In genomic region chr3:130095160-130095781, GRCm38 (mm10) we compare ENCODE assay signal across 9 mouse cellular contexts. TPM values are rescaled to one million over a fixed set of nuclear protein-coding genes. Genes with fewer than 3 reads are reported as not detected.
DNase-seq lines count a peak whose midpoint lies in the region; ATAC-seq and TF ChIP-seq lines count a peak whose summit lies in the region.
"Had no signal": no experiment of that assay in that cellular context is flagged by ENCODE, and none has a peak within 500 bp of the region (broad histone marks: within the 10 kb centered on the region; RNA-seq: fewer than 3 reads in every experiment).

No protein-coding gene starts in this region.

- no peak overlapping the region for H3K27ac ChIP-seq in kidney, adult 2 months (ENCODE audit: insufficient read depth, low read depth, low read length)
- H3K27ac ChIP-seq in kidney, embryonic 14.5 days (ENCODE audit: low read depth, low read length) = no peak overlapping the region
- no peak overlapping the region for H3K27ac ChIP-seq in liver, postnatal 0 days (ENCODE audit: low read depth)
- H3K27ac ChIP-seq: limb, embryonic 15.5 days had no signal

- H3K4me3 ChIP-seq in kidney, adult 2 months (ENCODE audit: insufficient read depth, low read depth, low read length) = no peak overlapping the region
- no peak overlapping the region for H3K4me3 ChIP-seq in kidney, embryonic 14.5 days (ENCODE audit: low read length)
- no peak overlapping the region for H3K4me3 ChIP-seq in liver, postnatal 0 days (ENCODE audit: low read depth, low read length)
- H3K4me3 ChIP-seq: limb, embryonic 15.5 days had no signal

- H3K4me2 ChIP-seq in kidney, embryonic 14.5 days (replicated peaks; ENCODE audit: low read depth, low read length) = no peak overlapping the region
- no peak overlapping the region for H3K4me2 ChIP-seq in liver, postnatal 0 days (ENCODE audit: low read depth, low read length)
- H3K4me2 ChIP-seq: limb, embryonic 15.5 days had no signal

- H3K9ac ChIP-seq in kidney, embryonic 14.5 days (ENCODE audit: low read depth, low read length) = no peak overlapping the region
- H3K9ac ChIP-seq in liver, postnatal 0 days (replicated peaks) = no peak overlapping the region
- H3K9ac ChIP-seq: limb, embryonic 15.5 days had no signal

- no peaks in the 10 kb centered on the region for H3K27me3 ChIP-seq in kidney, adult 2 months (replicated peaks; ENCODE audit: control insufficient read depth, insufficient read depth, low read length)
- H3K27me3 ChIP-seq in kidney, embryonic 14.5 days (ENCODE audit: control insufficient read depth, insufficient read depth, low read length) = no peaks in the 10 kb centered on the region
- no peaks in the 10 kb centered on the region for H3K27me3 ChIP-seq in liver, postnatal 0 days (ENCODE audit: insufficient read depth, low read length)
- H3K27me3 ChIP-seq: limb, embryonic 15.5 days had no signal

- H3K4me1 ChIP-seq in kidney, adult 2 months (ENCODE audit: control insufficient read depth, insufficient read depth, low read length) = no peaks in the 10 kb centered on the region
- no peaks in the 10 kb centered on the region for H3K4me1 ChIP-seq in kidney, embryonic 14.5 days (ENCODE audit: control insufficient read depth, insufficient read depth, low read length)
- H3K4me1 ChIP-seq in liver, postnatal 0 days (ENCODE audit: insufficient read depth) = no peaks in the 10 kb centered on the region

- no peak for TF ChIP-seq POLR2A in kidney, adult 2 months (IDR thresholded peaks at IDR 0.05; ENCODE audit: low read depth, low read length)

- TF ChIP-seq CTCF in kidney, adult 2 months (conservative IDR thresholded peaks at IDR 0.05; ENCODE audit: insufficient read depth, insufficient read length, low read depth, low read length) = 0 out of 2 replicates have a peak, but pooled peaks have one; percentile 12
- TF ChIP-seq CTCF in liver, postnatal 0 days (IDR thresholded peaks at IDR 0.05; ENCODE audit: low read depth) = peak; percentile 75

- 32% methylated on average over 5 of the region's 5 CpGs for WGBS in kidney, adult 2 months
- WGBS in kidney, embryonic 14.5 days = 44% methylated on average over 5 of the region's 5 CpGs
- WGBS in liver, postnatal 0 days (ENCODE audit: insufficient replicate concordance) = 34% methylated on average over 5 of the region's 5 CpGs

- no peak for ATAC-seq in kidney, embryonic 14.5 days (ENCODE audit: low FRiP score, low TSS enrichment)
- no peak for ATAC-seq in liver, postnatal 0 days

- no peak for TF ChIP-seq EP300 in liver, postnatal 0 days (IDR thresholded peaks at IDR 0.05; ENCODE audit: low read depth)

- DNase-seq in kidney, adult 2 months = peak; percentile 43
- DNase-seq in MN1 (ENCODE audit: low spot score) = peak; percentile 24
- peak; percentile 37 for DNase-seq in embryo, embryonic 11.5 days (ENCODE audit: low read depth, low spot score)
- peak; percentile 54 for DNase-seq in induced T-regulatory cell, adult 2 months (ENCODE audit: low read depth)
- peak; percentile 30 for DNase-seq in liver, postnatal 0 days
- DNase-seq in retina, embryonic 14.5 days (ENCODE audit: low spot score) = peak; percentile 77
- DNase-seq in spleen, postnatal 14 days (ENCODE audit: low spot score in 2 of 2) = no peak

- no peaks in the 10 kb centered on the region for H3K9me3 ChIP-seq in kidney, embryonic 14.5 days (ENCODE audit: control insufficient read depth, low read length)
- H3K9me3 ChIP-seq in liver, postnatal 0 days (ENCODE audit: low read length) = no peaks in the 10 kb centered on the region
- H3K9me3 ChIP-seq: limb, embryonic 15.5 days had no signal

- H3K36me3 ChIP-seq in kidney, adult 2 months (ENCODE audit: control insufficient read depth, insufficient read depth, low read length) = no peaks in the 10 kb centered on the region
- H3K36me3 ChIP-seq in kidney, embryonic 14.5 days (ENCODE audit: control insufficient read depth, insufficient read depth, low read length) = no peaks in the 10 kb centered on the region
- H3K36me3 ChIP-seq in liver, postnatal 0 days (replicated peaks; ENCODE audit: insufficient read depth, low read length) = no peaks in the 10 kb centered on the region
- H3K36me3 ChIP-seq: limb, embryonic 15.5 days had no signal

RNA-seq across cellular contexts. Expression of gene Sec24b, which starts 33.9 kb away (rescaled TPM):
- polyA plus RNA-seq in kidney, adult 2 months (2012; rRNA removed) = 38.1 and 38.7 TPM in 2 replicates
- 26.2 and 40.4 TPM in 2 replicates for polyA plus RNA-seq in kidney, embryonic 14.5 days (2014; fragmentation: Nextera tagmentation; extraction: Ambion mirVana)
- 4.5 and 5.4 TPM in 2 replicates for polyA plus RNA-seq in liver, postnatal 0 days (2015; fragmentation: Nextera tagmentation; extraction: Ambion mirVana)

RNA-seq across cellular contexts. Expression of gene Col25a1, which starts 36.0 kb away (rescaled TPM):
- polyA plus RNA-seq in kidney, adult 2 months (2012; rRNA removed) = 0.06 and 0.08 TPM in 2 replicates
- 4.8 and 5.4 TPM in 2 replicates for polyA plus RNA-seq in kidney, embryonic 14.5 days (2014; fragmentation: Nextera tagmentation; extraction: Ambion mirVana)
- 0.64 and 0.68 TPM in 2 replicates for polyA plus RNA-seq in liver, postnatal 0 days (2015; fragmentation: Nextera tagmentation; extraction: Ambion mirVana)

Comparison
In these comparisons a context has a peak if more than half of its experiments do, and no peak if none do; other contexts are left out.
1. DNase-seq: peak in kidney, adult 2 months (single experiment), MN1 (single experiment), embryo, embryonic 11.5 days (single experiment), induced T-regulatory cell, adult 2 months (single experiment), liver, postnatal 0 days (single experiment) and retina, embryonic 14.5 days (single experiment); none in spleen, postnatal 14 days (0 of 2).